Mouse (Mus musculus): ENCODE data around the gene Ttc27. TPM values are rescaled to one million over a fixed set of nuclear protein-coding genes. Genes with fewer than 3 reads are reported as not detected.

Gene Ttc27
- total and polyA plus RNA-seq, 3 experiments: 55.2 to 59.9 TPM; not detected in 1

- TF ChIP-seq ZMIZ1 (IDR thresholded peaks at IDR 0.05; ENCODE audit: low read depth, low read length): no peak
- TF ChIP-seq MAZ (IDR thresholded peaks at IDR 0.05; ENCODE audit: low read depth, low read length): no peak
- TF ChIP-seq SMC3 (IDR thresholded peaks at IDR 0.05; ENCODE audit: low read depth, low read length): no peak
Observed at GRCm38 (mm10) chr17:74769390-74769811, 51.9 kb downstream of the Ttc27 start (continued).

GRCm38 (mm10) chr17:74772364-74772763 lies 54.8 kb downstream of the Ttc27 start:
- Histone ChIP-seq H3K27me3 (ENCODE audit: control insufficient read depth in 1 of 2, insufficient read depth in 2 of 2, low read length in 2 of 2) (no peaks in the 10 kb centered on the region), H3K36me3 (ENCODE audit: control insufficient read depth in 1 of 2, insufficient read depth in 2 of 2, low read length in 2 of 2) (peaks cover 0 to 13% of the 10 kb centered on the region in 2 experiments; a peak in 3 of 4 replicates), H3K4me3 (ENCODE audit: control insufficient read depth in 1 of 2, insufficient read depth in 1 of 2, low read depth in 2 of 2, low read length in 2 of 2) (no peak overlapping the region), H3K9ac (ENCODE audit: control insufficient read depth, low read depth, low read length, poor library complexity, severe bottlenecking) (no peak overlapping the region), H3K79me2 (ENCODE audit: control insufficient read depth, insufficient read depth, low read length, poor library complexity) (no peaks in the 10 kb centered on the region), H3K4me1 (ENCODE audit: control insufficient read depth in 1 of 2, insufficient read depth in 2 of 2, low read length in 2 of 2) (peaks cover 5 to 9% of the 10 kb centered on the region in 2 experiments), H3K27ac (ENCODE audit: control insufficient read depth, low read depth, low read length) (no peak overlapping the region), H3K9me3 (replicated peaks; ENCODE audit: insufficient read depth, low read length) (no peaks in the 10 kb centered on the region)
- TF ChIP-seq ZNF384 (IDR thresholded peaks at IDR 0.05; ENCODE audit: low read depth, low read length) (no peak), HCFC1 (IDR thresholded peaks at IDR 0.05; ENCODE audit: low read depth, low read length) (no peak), GABPA (IDR thresholded peaks at IDR 0.05; ENCODE audit: low read depth, low read length) (no peak), MYC (IDR thresholded peaks at IDR 0.05; ENCODE audit: low read depth, low read length) (no peak), USF2 (IDR thresholded peaks at IDR 0.05; ENCODE audit: borderline replicate concordance in 1 of 2, insufficient read depth in 1 of 2, low read depth in 1 of 2, low read length in 2 of 2) (no peak), CTCF (IDR thresholded peaks at IDR 0.05 in 2 of 3, conservative IDR thresholded peaks at IDR 0.05 in 1 of 3; ENCODE audit: control insufficient read depth in 1 of 3, insufficient read depth in 1 of 3, low read depth in 2 of 3, low read length in 3 of 3, poor library complexity in 1 of 3, severe bottlenecking in 1 of 3) (no peak)
- DNase-seq (ENCODE audit: low read depth, low spot score): no peak

GRCm38 (mm10) chr17:74773556-74773955 lies 56.0 kb downstream of the Ttc27 start:
- Histone ChIP-seq H3K9me3 (replicated peaks; ENCODE audit: insufficient read depth, low read length) (no peaks in the 10 kb centered on the region), H3K27ac (ENCODE audit: control insufficient read depth, low read depth, low read length) (no peak overlapping the region), H3K4me1 (ENCODE audit: control insufficient read depth in 1 of 2, insufficient read depth in 2 of 2, low read length in 2 of 2) (peaks cover 5 to 6% of the 10 kb centered on the region in 2 experiments), H3K79me2 (ENCODE audit: control insufficient read depth, insufficient read depth, low read length, poor library complexity) (no peaks in the 10 kb centered on the region), H3K36me3 (ENCODE audit: control insufficient read depth in 1 of 2, insufficient read depth in 2 of 2, low read length in 2 of 2) (peaks cover 2 to 7% of the 10 kb centered on the region in 2 experiments; a peak in 3 of 4 replicates), H3K4me3 (ENCODE audit: control insufficient read depth in 1 of 2, insufficient read depth in 1 of 2, low read depth in 2 of 2, low read length in 2 of 2) (no peak overlapping the region), H3K27me3 (ENCODE audit: control insufficient read depth in 1 of 2, insufficient read depth in 2 of 2, low read length in 2 of 2) (no peaks in the 10 kb centered on the region), H3K9ac (ENCODE audit: control insufficient read depth, low read depth, low read length, poor library complexity, severe bottlenecking) (no peak overlapping the region)
- no peak for DNase-seq (ENCODE audit: low read depth, low spot score)
- TF ChIP-seq MEF2A (IDR thresholded peaks at IDR 0.05; ENCODE audit: extremely low read depth, insufficient replicate concordance, low read depth, low read length, poor library complexity, severe bottlenecking): no peak
- no peak for TF ChIP-seq RAD21 (IDR thresholded peaks at IDR 0.05; ENCODE audit: low read depth, low read length)
- no peak for TF ChIP-seq UBTF (IDR thresholded peaks at IDR 0.05; ENCODE audit: borderline replicate concordance, insufficient read depth, low read depth, low read length)
- TF ChIP-seq GABPA (IDR thresholded peaks at IDR 0.05; ENCODE audit: low read depth, low read length): no peak
- no peak for TF ChIP-seq MXI1 (IDR thresholded peaks at IDR 0.05; ENCODE audit: low read depth, low read length)
- no peak for TF ChIP-seq ZNF384 (IDR thresholded peaks at IDR 0.05; ENCODE audit: low read depth, low read length)
- no peak for TF ChIP-seq USF2 (IDR thresholded peaks at IDR 0.05; ENCODE audit: borderline replicate concordance in 1 of 2, insufficient read depth in 1 of 2, low read depth in 1 of 2, low read length in 2 of 2)
- no peak for TF ChIP-seq SMC3 (IDR thresholded peaks at IDR 0.05; ENCODE audit: low read depth, low read length)
- no peak for TF ChIP-seq CTCF (IDR thresholded peaks at IDR 0.05 in 2 of 3, conservative IDR thresholded peaks at IDR 0.05 in 1 of 3; ENCODE audit: control insufficient read depth in 1 of 3, insufficient read depth in 1 of 3, low read depth in 2 of 3, low read length in 3 of 3, poor library complexity in 1 of 3, severe bottlenecking in 1 of 3)
- TF ChIP-seq POLR2AphosphoS2 (IDR thresholded peaks at IDR 0.05; ENCODE audit: low read length): no peak
- TF ChIP-seq NRF1 (IDR thresholded peaks at IDR 0.05; ENCODE audit: insufficient read depth, low read depth, low read length, poor library complexity, severe bottlenecking): no peak
- no peak for TF ChIP-seq POLR2A (IDR thresholded peaks at IDR 0.05; ENCODE audit: control insufficient read depth in 1 of 2, insufficient read depth in 1 of 2, low read depth in 1 of 2, low read length in 2 of 2, poor library complexity in 1 of 2)
- TF ChIP-seq SIN3A (IDR thresholded peaks at IDR 0.05; ENCODE audit: low read length): no peak
- TF ChIP-seq MAZ (IDR thresholded peaks at IDR 0.05; ENCODE audit: low read depth, low read length): no peak
- TF ChIP-seq ZKSCAN1 (IDR thresholded peaks at IDR 0.05; ENCODE audit: low read depth, low read length): no peak
- TF ChIP-seq CHD2 (IDR thresholded peaks at IDR 0.05; ENCODE audit: low read length): no peak
- TF ChIP-seq E2F4 (IDR thresholded peaks at IDR 0.05; ENCODE audit: borderline replicate concordance, low read depth, low read length): no peak
- no peak for TF ChIP-seq CHD1 (IDR thresholded peaks at IDR 0.05; ENCODE audit: low read depth, low read length)
- TF ChIP-seq TBP (IDR thresholded peaks at IDR 0.05; ENCODE audit: low read depth, low read length): no peak
- no peak for TF ChIP-seq MYC (IDR thresholded peaks at IDR 0.05; ENCODE audit: low read depth, low read length)
